Mouse (Mus musculus) liver, embryonic 16.5 days (tissue): ENCODE data around the gene Tmed1. TPM values are rescaled to one million over a fixed set of nuclear protein-coding genes. Genes with fewer than 3 reads are reported as not detected.
"Not testable (repeated sequence)": the region's sequence is repeated elsewhere in the genome, so short reads cannot be mapped to it uniquely, and the experiment has no call there.

Experiments
- ATAC-seq: fragments of 200-750 bp; cut with Nextera tagmentation; 2 replicates; pipeline ENCODE4 v1.8.0; 2017; ENCODE audit warnings: low read depth, mild to moderate bottlenecking, moderate number of reproducible peaks, moderate library complexity
- H3K27ac ChIP-seq: fragments of 300-500 bp; sonication (generic); 2 replicates; pipeline ENCODE4 v1.5.1; 2014; ENCODE audit warnings: mild to moderate bottlenecking, low read length
- H3K27me3 ChIP-seq: fragments of 300-500 bp; sonication (generic); 2 replicates; pipeline ENCODE4 v1.6.1; 2014; ENCODE audit warnings: low read depth, low read length, mixed read lengths; ENCODE audit not compliant: control insufficient read depth, insufficient read depth
- H3K36me3 ChIP-seq: fragments of 300-500 bp; sonication (generic); 2 replicates; pipeline ENCODE4 v1.6.1; 2014; ENCODE audit warnings: mild to moderate bottlenecking; ENCODE audit not compliant: control insufficient read depth, insufficient read depth
- H3K4me1 ChIP-seq: fragments of 300-500 bp; sonication (generic); 2 replicates; pipeline ENCODE4 v1.6.1; 2014; ENCODE audit warnings: low read depth, low read length, mixed read lengths; ENCODE audit not compliant: control insufficient read depth
- H3K4me2 ChIP-seq: fragments of 300-500 bp; sonication (generic); 2 replicates; pipeline ENCODE4 v1.6.1; 2014; ENCODE audit warnings: low read depth, low read length, mixed read lengths
- H3K4me3 ChIP-seq: fragments of 300-500 bp; sonication (generic); 2 replicates; pipeline ENCODE4 v1.5.1; 2014; ENCODE audit warnings: low read depth, mild to moderate bottlenecking, low read length
- H3K9ac ChIP-seq: fragments of 300-500 bp; sonication (generic); 2 replicates; pipeline ENCODE4 v1.6.1; 2014; ENCODE audit warnings: low read depth, low read length
- H3K9me3 ChIP-seq: fragments of 300-500 bp; sonication (generic); replicated peaks from 2 replicates; pipeline ENCODE4 v1.6.1; 2016; ENCODE audit warnings: low read length; ENCODE audit not compliant: control insufficient read depth
- WGBS: fragments of 180-500 bp; shearing (Covaris S2); extraction: QIAGEN DNeasy Blood & Tissue Kit; methylation state at CpG from one replicate; pipeline ENCODE4 v1.1.7; 2014; ENCODE audit not compliant: insufficient replicate concordance; 5-methylcytosine and 5-hydroxymethylcytosine counted together
- polyA plus RNA-seq: library from polyadenylated mRNA; unstranded; fragments of >200 nt; fragmentation: Nextera tagmentation; extraction: Ambion mirVana; gene quantifications from 2 replicates; pipeline ENCODE4 v1.2.1, GENCODE M21; 2015

Tmed1 gene
- polyA plus RNA-seq, 1 experiment from 2014 or later: 27.3 TPM

GRCm38 (mm10) chr9:21496308-21497049, 13.6 kb downstream of the Tmed1 start:
- Histone ChIP-seq H3K4me1 (no peaks in the 10 kb centered on the region), H3K9ac (no peak overlapping the region), H3K36me3 (peaks cover 20% of the 10 kb centered on the region), H3K27me3 (no peaks in the 10 kb centered on the region), H3K4me3 (no peak overlapping the region), H3K27ac (no peak overlapping the region), H3K4me2 (no peak overlapping the region), H3K9me3 (no peaks in the 10 kb centered on the region)
- 88% methylated on average over 17 of the region's 19 CpGs for WGBS
- ATAC-seq: no peak

GRCm38 (mm10) chr9:21494726-21495125, 15.3 kb downstream of the Tmed1 start:
- Histone ChIP-seq H3K27ac (no peak overlapping the region), H3K4me1 (no peaks in the 10 kb centered on the region), H3K9me3 (no peaks in the 10 kb centered on the region), H3K4me3 (no peak overlapping the region), H3K9ac (no peak overlapping the region), H3K4me2 (no peak overlapping the region), H3K27me3 (no peaks in the 10 kb centered on the region), H3K36me3 (peaks cover 17% of the 10 kb centered on the region)
- ATAC-seq: no peak
- 85% methylated on average over 9 of the region's 9 CpGs for WGBS

DNA sequence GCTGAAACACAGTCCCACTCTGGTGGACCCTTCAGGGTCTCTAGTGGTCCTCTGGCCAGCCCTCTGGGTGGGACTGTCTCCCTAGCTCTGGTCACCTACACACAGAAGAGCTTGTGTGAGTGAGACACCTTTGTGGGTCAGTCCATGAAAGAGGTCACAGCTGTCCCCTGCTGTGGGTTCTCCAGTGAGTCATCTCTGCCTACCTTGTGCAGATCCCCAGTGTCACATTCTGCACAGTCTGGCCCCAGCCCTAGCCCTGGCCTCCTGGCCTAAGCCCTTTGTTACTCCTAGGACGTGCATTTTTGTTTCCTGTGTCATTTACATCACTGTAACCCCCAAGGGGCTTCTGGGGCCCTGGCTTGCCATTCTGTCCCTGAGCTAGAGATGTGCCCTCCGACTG, 16.1 kb downstream of the Tmed1 start:
- H3K36me3 ChIP-seq: peaks cover 12% of the 10 kb centered on the region

DNA sequence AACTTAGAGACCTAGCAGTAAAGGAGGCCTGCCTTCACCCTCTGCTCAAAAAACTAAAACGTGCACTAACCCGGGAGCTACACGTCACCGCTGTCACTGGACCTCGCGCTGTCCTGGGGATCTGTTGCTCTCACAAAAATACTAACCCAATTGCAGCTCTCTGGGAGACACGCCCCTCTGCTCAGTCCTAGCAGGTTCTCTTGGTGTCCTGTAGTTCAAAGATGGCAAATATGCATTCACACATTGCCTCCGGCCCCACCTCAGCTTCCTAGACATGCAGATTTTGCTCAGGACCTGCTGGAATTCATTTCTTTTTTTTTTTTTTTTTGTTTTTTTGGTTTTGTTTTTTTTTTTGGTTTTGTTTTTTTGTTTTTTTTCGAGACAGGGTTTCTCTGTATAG, 19.4 kb downstream of the Tmed1 start:
- Histone ChIP-seq H3K9ac (no peak overlapping the region), H3K4me3 (no peak overlapping the region), H3K36me3 (peaks cover 11% of the 10 kb centered on the region), H3K27ac (no peak overlapping the region), H3K9me3 (no peaks in the 10 kb centered on the region), H3K4me2 (no peak overlapping the region), H3K27me3 (no peaks in the 10 kb centered on the region), H3K4me1 (no peaks in the 10 kb centered on the region)
- ATAC-seq: no peak
- WGBS: 89% methylated on average over 9 of the region's 9 CpGs

More for the DNA sequence above, 16.1 kb downstream of the Tmed1 start:
- H3K4me1 ChIP-seq: no peaks in the 10 kb centered on the region
- ATAC-seq: no peak
- WGBS: 83% methylated on average over 2 of the region's 2 CpGs
- H3K27me3 ChIP-seq: no peaks in the 10 kb centered on the region
- H3K9ac ChIP-seq: no peak overlapping the region
- no peaks in the 10 kb centered on the region for H3K9me3 ChIP-seq
- H3K4me2 ChIP-seq: no peak overlapping the region
- no peak overlapping the region for H3K4me3 ChIP-seq
- no peak overlapping the region for H3K27ac ChIP-seq

GRCm38 (mm10) chr9:21488246-21488645, 21.8 kb downstream of the Tmed1 start:
- peaks cover 14% of the 10 kb centered on the region for H3K36me3 ChIP-seq
- not testable (repeated sequence) for H3K9me3 ChIP-seq, H3K27ac ChIP-seq, H3K9ac ChIP-seq, H3K4me1 ChIP-seq, ATAC-seq, H3K27me3 ChIP-seq, H3K4me2 ChIP-seq, H3K4me3 ChIP-seq
- 88% methylated on average over 1 of the region's 2 CpGs for WGBS

- H3K9me3 ChIP-seq: no peaks in the 10 kb centered on the region
- peaks cover 33% of the 10 kb centered on the region for H3K36me3 ChIP-seq
- no peak for ATAC-seq
Observed at GRCm38 (mm10) chr9:21484065-21484464, 26.0 kb downstream of the Tmed1 start.

GRCm38 (mm10) chr9:21477707-21478106, 32.3 kb downstream of the Tmed1 start:
- 97% methylated on average over 6 of the region's 6 CpGs for WGBS

More at GRCm38 (mm10) chr9:21484065-21484464, 26.0 kb downstream of the Tmed1 start:
- Histone ChIP-seq H3K4me1 (no peaks in the 10 kb centered on the region), H3K27ac (no peak overlapping the region), H3K4me3 (no peak overlapping the region), H3K27me3 (no peaks in the 10 kb centered on the region), H3K9ac (no peak overlapping the region), H3K4me2 (no peak overlapping the region)
- WGBS: 87% methylated on average over 4 of the region's 4 CpGs

GRCm38 (mm10) chr9:21472913-21473312, 37.1 kb downstream of the Tmed1 start:
- H3K27me3 ChIP-seq: no peaks in the 10 kb centered on the region
- ATAC-seq: no peak
- 86% methylated on average over 4 of the region's 4 CpGs for WGBS

More at GRCm38 (mm10) chr9:21477707-21478106, 32.3 kb downstream of the Tmed1 start:
- H3K4me1 ChIP-seq: no peaks in the 10 kb centered on the region
- 0 out of 2 replicates have a peak, but pooled peaks cover 5% of the 10 kb centered on the region for H3K9me3 ChIP-seq
- H3K9ac ChIP-seq: no peak overlapping the region
- no peaks in the 10 kb centered on the region for H3K27me3 ChIP-seq
- ATAC-seq: no peak
- H3K4me3 ChIP-seq: no peak overlapping the region
- H3K4me2 ChIP-seq: no peak overlapping the region
- peaks cover 74% of the 10 kb centered on the region for H3K36me3 ChIP-seq
- no peak overlapping the region for H3K27ac ChIP-seq

More at GRCm38 (mm10) chr9:21472913-21473312, 37.1 kb downstream of the Tmed1 start:
- no peak overlapping the region for H3K9ac ChIP-seq
- H3K4me1 ChIP-seq: no peaks in the 10 kb centered on the region
- no peak overlapping the region for H3K4me2 ChIP-seq
- no peak overlapping the region for H3K27ac ChIP-seq
- H3K36me3 ChIP-seq: peaks cover 85% of the 10 kb centered on the region
- H3K9me3 ChIP-seq: 0 out of 2 replicates have a peak, but pooled peaks cover 5% of the 10 kb centered on the region
- H3K4me3 ChIP-seq: no peak overlapping the region
